Mouse (Mus musculus): ENCODE measurements around the gene Hsd17b14.

Hsd17b14 gene

GRCm38 (mm10) chr7:45585923-45586322 lies 31.2 kb downstream of the Hsd17b14 start:
- Histone ChIP-seq H3K27me3 (ENCODE audit: insufficient read depth, low read length) (no peaks in the 10 kb centered on the region), H3K9me3 (ENCODE audit: low read length) (no peaks in the 10 kb centered on the region), H3K36me3 (ENCODE audit: insufficient read depth, low read length) (peaks cover 79% of the 10 kb centered on the region), H3K4me3 (replicated peaks; ENCODE audit: low read length) (no peak overlapping the region), H3K4me1 (replicated peaks; ENCODE audit: low read depth, low read length) (peaks cover 55% of the 10 kb centered on the region)
- TF ChIP-seq POU5F1 (IDR thresholded peaks at IDR 0.05; ENCODE audit: borderline replicate concordance, low read length) (no peak), CTCF (conservative IDR thresholded peaks at IDR 0.05; ENCODE audit: low read length) (no peak), NANOG (IDR thresholded peaks at IDR 0.05; ENCODE audit: borderline replicate concordance, low read length) (no peak)

GRCm38 (mm10) chr7:45587631-45588592 lies 33.2 kb downstream of the Hsd17b14 start:
- H3K36me3 ChIP-seq (ENCODE audit: insufficient read depth, low read length), result peaks cover 60% of the 10 kb centered on the region
- H3K4me1 ChIP-seq (replicated peaks; ENCODE audit: low read depth, low read length), result peaks cover 59% of the 10 kb centered on the region
- no peaks in the 10 kb centered on the region for H3K27me3 ChIP-seq (ENCODE audit: insufficient read depth, low read length)
- H3K9me3 ChIP-seq (ENCODE audit: low read length), result no peaks in the 10 kb centered on the region
- H3K4me3 ChIP-seq (replicated peaks; ENCODE audit: low read length), result no peak overlapping the region
- TF ChIP-seq NANOG (IDR thresholded peaks at IDR 0.05; ENCODE audit: borderline replicate concordance, low read length), result no peak
- TF ChIP-seq POU5F1 (IDR thresholded peaks at IDR 0.05; ENCODE audit: borderline replicate concordance, low read length), result no peak
- no peak for TF ChIP-seq CTCF (conservative IDR thresholded peaks at IDR 0.05; ENCODE audit: low read length)

- Histone ChIP-seq H3K27me3 (ENCODE audit: insufficient read depth, low read length) (no peaks in the 10 kb centered on the region), H3K36me3 (ENCODE audit: insufficient read depth, low read length) (peaks cover 52% of the 10 kb centered on the region), H3K4me3 (replicated peaks; ENCODE audit: low read length) (peak overlapping the region; percentile 54; the same call in 1 of the 2 replicates), H3K4me1 (replicated peaks; ENCODE audit: low read depth, low read length) (peaks cover 60% of the 10 kb centered on the region), H3K9me3 (ENCODE audit: low read length) (no peaks in the 10 kb centered on the region)
- TF ChIP-seq CTCF (conservative IDR thresholded peaks at IDR 0.05; ENCODE audit: low read length) (peak; percentile 79), POU5F1 (IDR thresholded peaks at IDR 0.05; ENCODE audit: borderline replicate concordance, low read length) (no peak)
Measured at GRCm38 (mm10) chr7:45589173-45589572, 34.5 kb downstream of the Hsd17b14 start.

- no peaks in the 10 kb centered on the region for H3K9me3 ChIP-seq (ENCODE audit: low read length)
- H3K4me3 ChIP-seq (replicated peaks; ENCODE audit: low read length), result no peak overlapping the region
- TF ChIP-seq POU5F1 (IDR thresholded peaks at IDR 0.05; ENCODE audit: borderline replicate concordance, low read length), result no peak
- no peak for TF ChIP-seq CTCF (conservative IDR thresholded peaks at IDR 0.05; ENCODE audit: low read length)
- TF ChIP-seq NANOG (IDR thresholded peaks at IDR 0.05; ENCODE audit: borderline replicate concordance, low read length), result no peak
- peaks cover 48% of the 10 kb centered on the region for H3K36me3 ChIP-seq (ENCODE audit: insufficient read depth, low read length)
- H3K27me3 ChIP-seq (ENCODE audit: insufficient read depth, low read length), result no peaks in the 10 kb centered on the region
- peaks cover 61% of the 10 kb centered on the region for H3K4me1 ChIP-seq (replicated peaks; ENCODE audit: low read depth, low read length)
Measured at GRCm38 (mm10) chr7:45589898-45590297, 35.2 kb downstream of the Hsd17b14 start.

GRCm38 (mm10) chr7:45590874-45591273 lies 36.2 kb downstream of the Hsd17b14 start:
- H3K36me3 ChIP-seq (ENCODE audit: insufficient read depth, low read length), result peaks cover 39% of the 10 kb centered on the region
- H3K4me3 ChIP-seq (replicated peaks; ENCODE audit: low read length), result no peak overlapping the region
- H3K4me1 ChIP-seq (replicated peaks; ENCODE audit: low read depth, low read length), result peaks cover 61% of the 10 kb centered on the region
- TF ChIP-seq CTCF (conservative IDR thresholded peaks at IDR 0.05; ENCODE audit: low read length) (peak; percentile 20; the same call in 1 of the 2 replicates), POU5F1 (IDR thresholded peaks at IDR 0.05; ENCODE audit: borderline replicate concordance, low read length) (no peak), NANOG (IDR thresholded peaks at IDR 0.05; ENCODE audit: borderline replicate concordance, low read length) (no peak)
- H3K27me3 ChIP-seq (ENCODE audit: insufficient read depth, low read length), result no peaks in the 10 kb centered on the region
- no peaks in the 10 kb centered on the region for H3K9me3 ChIP-seq (ENCODE audit: low read length)

GRCm38 (mm10) chr7:45591880-45592279 lies 37.2 kb downstream of the Hsd17b14 start:
- no peaks in the 10 kb centered on the region for H3K9me3 ChIP-seq (ENCODE audit: low read length)
- peaks cover 61% of the 10 kb centered on the region for H3K4me1 ChIP-seq (replicated peaks; ENCODE audit: low read depth, low read length)
- H3K36me3 ChIP-seq (ENCODE audit: insufficient read depth, low read length), result peaks cover 31% of the 10 kb centered on the region
- no peaks in the 10 kb centered on the region for H3K27me3 ChIP-seq (ENCODE audit: insufficient read depth, low read length)
- no peak for TF ChIP-seq NANOG (IDR thresholded peaks at IDR 0.05; ENCODE audit: borderline replicate concordance, low read length)
- TF ChIP-seq CTCF (conservative IDR thresholded peaks at IDR 0.05; ENCODE audit: low read length), result no peak
- no peak for TF ChIP-seq POU5F1 (IDR thresholded peaks at IDR 0.05; ENCODE audit: borderline replicate concordance, low read length)
- H3K4me3 ChIP-seq (replicated peaks; ENCODE audit: low read length), result no peak overlapping the region

- peaks cover 49% of the 10 kb centered on the region for H3K4me1 ChIP-seq (replicated peaks; ENCODE audit: low read depth, low read length)
- peaks cover 4% of the 10 kb centered on the region; the same call in 1 of the 2 replicates for H3K9me3 ChIP-seq (ENCODE audit: low read length)
- H3K4me3 ChIP-seq (replicated peaks; ENCODE audit: low read length), result no peak overlapping the region
- H3K36me3 ChIP-seq (ENCODE audit: insufficient read depth, low read length), result peaks cover 17% of the 10 kb centered on the region
- H3K27me3 ChIP-seq (ENCODE audit: insufficient read depth, low read length), result no peaks in the 10 kb centered on the region
- TF ChIP-seq CTCF (conservative IDR thresholded peaks at IDR 0.05; ENCODE audit: low read length), result peak; percentile 95
- TF ChIP-seq POU5F1 (IDR thresholded peaks at IDR 0.05; ENCODE audit: borderline replicate concordance, low read length), result no peak
Measured at GRCm38 (mm10) chr7:45593118-45593815, 38.6 kb downstream of the Hsd17b14 start.

- TF ChIP-seq CTCF (conservative IDR thresholded peaks at IDR 0.05; ENCODE audit: low read length) (no peak), POU5F1 (IDR thresholded peaks at IDR 0.05; ENCODE audit: borderline replicate concordance, low read length) (no peak), NANOG (IDR thresholded peaks at IDR 0.05; ENCODE audit: borderline replicate concordance, low read length) (no peak)
- Histone ChIP-seq H3K9me3 (ENCODE audit: low read length) (peaks cover 4% of the 10 kb centered on the region; the same call in 1 of the 2 replicates), H3K4me3 (replicated peaks; ENCODE audit: low read length) (0 out of 2 replicates have a peak overlapping the region, but pooled peaks have one; percentile 14), H3K4me1 (replicated peaks; ENCODE audit: low read depth, low read length) (peaks cover 51% of the 10 kb centered on the region), H3K36me3 (ENCODE audit: insufficient read depth, low read length) (peaks cover 7% of the 10 kb centered on the region), H3K27me3 (ENCODE audit: insufficient read depth, low read length) (no peaks in the 10 kb centered on the region)
Measured at GRCm38 (mm10) chr7:45595176-45595575, 40.5 kb downstream of the Hsd17b14 start.
